Mouse (Mus musculus) stomach, postnatal 0 days (tissue): ENCODE results near the gene Muc4.

Experiments
- CTCF ChIP-seq: IDR thresholded peaks from 2 replicates; pipeline ENCODE4 v1.5.1; 2016; ENCODE audit warnings: antibody characterized with exemption, low read depth, mild to moderate bottlenecking, moderate library complexity
- EP300 ChIP-seq: optimal IDR thresholded peaks from 2 replicates; pipeline ENCODE3; 2016; ENCODE audit warnings: antibody characterized with exemption

DNA sequence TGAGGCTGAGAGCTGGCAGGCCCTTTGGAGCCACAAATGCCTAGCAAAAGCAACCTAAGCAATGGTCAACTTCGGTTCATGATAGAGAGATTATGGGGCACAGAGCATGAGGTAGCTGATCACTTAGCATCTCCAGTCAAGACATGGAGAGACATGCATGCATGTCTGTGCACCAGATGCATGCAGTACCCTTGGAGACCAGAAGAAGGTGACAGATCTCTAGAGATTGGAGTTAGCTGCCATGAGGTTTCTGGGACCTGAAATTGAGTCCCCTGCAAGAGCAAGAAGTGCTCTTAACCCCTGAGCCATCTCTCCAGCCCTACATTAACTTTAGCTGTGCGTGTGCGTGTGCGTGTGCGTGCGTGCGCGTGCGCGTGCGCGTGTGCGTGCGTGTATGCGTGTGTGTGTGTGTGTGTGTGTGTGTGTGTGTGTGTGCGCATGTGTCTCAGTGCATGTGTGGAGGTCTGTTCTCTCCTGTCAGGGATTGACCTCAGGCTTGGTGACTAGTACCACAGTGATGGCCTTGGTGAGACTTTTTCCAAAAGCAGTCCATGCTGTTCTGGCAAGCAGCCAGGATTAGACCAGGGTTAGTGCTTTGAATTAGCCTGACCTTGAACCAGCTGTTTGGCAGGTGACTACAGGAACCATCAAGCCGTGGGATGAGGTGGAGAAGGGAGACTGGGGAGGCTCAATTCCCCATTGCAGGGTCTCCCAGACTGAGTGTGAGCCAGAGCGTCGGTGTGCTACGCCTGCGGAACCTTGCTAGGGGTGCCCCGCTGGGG, 37.8 kb upstream of the Muc4 start:
- TF ChIP-seq CTCF = peak; percentile 68
- TF ChIP-seq EP300 = no peak
